Mouse (Mus musculus) cerebellum, adult 2 months (tissue): ENCODE data around the gene Adgrl4.

Experiments
- CTCF ChIP-seq: fragments of 200-500 bp; IDR thresholded peaks from 2 replicates; pipeline ENCODE4 v1.5.1; 2011; ENCODE audit warnings: low read depth, mild to moderate bottlenecking, control low read depth, low read length, moderate library complexity, borderline replicate concordance; ENCODE audit not compliant: insufficient read depth
- POLR2A ChIP-seq: fragments of 200-500 bp; IDR thresholded peaks from 2 replicates; pipeline ENCODE4 v1.6.1; 2011; ENCODE audit warnings: low read length, control low read depth, borderline replicate concordance; ENCODE audit not compliant: insufficient read depth

GRCm38 (mm10) chr3:151558374-151558773 lies 120.7 kb downstream of the Adgrl4 start:
- TF ChIP-seq CTCF (no peak), POLR2A (no peak)
